Mouse (Mus musculus) stomach, embryonic 16.5 days (tissue): ENCODE data around the gene Ndufa13. TPM values are rescaled to one million over a fixed set of nuclear protein-coding genes. Genes with fewer than 3 reads are reported as not detected.
A peak's percentile ranks its signal among the peaks of the same experiment; 100 is the strongest.

Source experiments
- ATAC-seq: fragments of 200-750 bp; cut with Nextera tagmentation; 2 replicates; pipeline ENCODE4 v1.8.0; 2017; ENCODE audit warnings: moderate number of reproducible peaks, moderate TSS enrichment; ENCODE audit not compliant: insufficient read depth, low FRiP score
- H3K27ac ChIP-seq: fragments of 300-500 bp; sonication (generic); 2 replicates; pipeline ENCODE4 v1.5.1; 2014; ENCODE audit warnings: low read length
- H3K27me3 ChIP-seq: fragments of 300-500 bp; sonication (generic); 2 replicates; pipeline ENCODE4 v1.6.1; 2014; ENCODE audit warnings: low read length, control low read depth, mixed read lengths; ENCODE audit not compliant: control insufficient read depth, insufficient read depth
- H3K36me3 ChIP-seq: fragments of 300-500 bp; sonication (generic); 2 replicates; pipeline ENCODE4 v1.6.1; 2014; ENCODE audit warnings: low read length; ENCODE audit not compliant: control insufficient read depth, insufficient read depth
- H3K4me1 ChIP-seq: fragments of 300-500 bp; sonication (generic); 2 replicates; pipeline ENCODE4 v1.6.1; 2014; ENCODE audit warnings: low read length, control low read depth, mixed read lengths; ENCODE audit not compliant: control insufficient read depth, insufficient read depth
- H3K4me2 ChIP-seq: fragments of 300-500 bp; sonication (generic); 2 replicates; pipeline ENCODE4 v1.6.1; 2014; ENCODE audit warnings: low read depth, low read length, mixed read lengths
- H3K4me3 ChIP-seq: fragments of 300-500 bp; sonication (generic); replicated peaks from 2 replicates; pipeline ENCODE4 v1.5.1; 2014; ENCODE audit warnings: mild to moderate bottlenecking, low read length
- H3K9ac ChIP-seq: fragments of 300-500 bp; sonication (generic); 2 replicates; pipeline ENCODE4 v1.6.1; 2014; ENCODE audit warnings: low read length
- H3K9me3 ChIP-seq: fragments of 300-500 bp; sonication (generic); replicated peaks from 2 replicates; pipeline ENCODE4 v1.6.1; 2016; ENCODE audit warnings: low read length, control low read depth; ENCODE audit not compliant: control insufficient read depth
- WGBS: fragments of 180-500 bp; shearing (Covaris S2); extraction: QIAGEN DNeasy Blood & Tissue Kit; methylation state at CpG from one replicate; pipeline ENCODE4 v1.1.7; 2014; 5-methylcytosine and 5-hydroxymethylcytosine counted together
- polyA plus RNA-seq: library from polyadenylated mRNA; unstranded; fragments of >200 nt; fragmentation: Nextera tagmentation; extraction: Ambion mirVana; gene quantifications from 2 replicates; pipeline ENCODE4 v1.2.1, GENCODE M21; 2015

Gene Ndufa13
- polyA plus RNA-seq, 1 experiment from 2014 or later = 193 TPM

- H3K4me3 ChIP-seq = no peak overlapping the region
- no peak overlapping the region for H3K27ac ChIP-seq
Measured at GRCm38 (mm10) chr8:69863387-69864020, 38.9 kb downstream of the Ndufa13 start.

DNA sequence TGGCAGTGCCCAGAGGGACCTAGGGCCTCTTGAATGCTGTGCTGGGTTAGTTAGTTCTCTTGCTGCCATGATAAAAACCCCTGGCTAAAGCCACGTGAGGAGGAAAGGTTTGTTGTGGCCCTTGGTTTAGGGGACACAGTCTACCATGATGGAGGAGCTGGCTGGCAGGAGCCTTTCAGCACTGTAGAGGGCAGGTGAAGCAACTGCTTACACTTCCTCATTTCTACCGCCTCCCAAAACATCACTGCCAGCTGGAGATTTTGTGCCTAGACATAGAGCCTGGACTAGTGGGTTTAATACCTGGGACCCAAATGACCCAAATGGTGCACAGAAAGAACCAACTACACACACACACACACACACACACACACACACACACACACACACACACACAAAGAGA, 41.1 kb downstream of the Ndufa13 start:
- no peaks in the 10 kb centered on the region for H3K27me3 ChIP-seq
- no peak overlapping the region for H3K9ac ChIP-seq
- H3K27ac ChIP-seq = no peak overlapping the region
- ATAC-seq = no peak
- H3K4me1 ChIP-seq = no peaks in the 10 kb centered on the region
- no peaks in the 10 kb centered on the region for H3K36me3 ChIP-seq
- whole genome bisulfite sequencing = 63% methylated on average over 2 of the region's 2 CpGs
- H3K4me2 ChIP-seq = no peak overlapping the region
- H3K4me3 ChIP-seq = no peak overlapping the region
- H3K9me3 ChIP-seq = no peaks in the 10 kb centered on the region

More at GRCm38 (mm10) chr8:69863387-69864020, 38.9 kb downstream of the Ndufa13 start:
- Histone ChIP-seq H3K36me3 (no peaks in the 10 kb centered on the region), H3K4me2 (no peak overlapping the region), H3K4me1 (no peaks in the 10 kb centered on the region), H3K27me3 (no peaks in the 10 kb centered on the region), H3K9me3 (no peaks in the 10 kb centered on the region), H3K9ac (no peak overlapping the region)
- 76% methylated on average over 5 of the region's 5 CpGs for WGBS
- ATAC-seq = no peak

DNA sequence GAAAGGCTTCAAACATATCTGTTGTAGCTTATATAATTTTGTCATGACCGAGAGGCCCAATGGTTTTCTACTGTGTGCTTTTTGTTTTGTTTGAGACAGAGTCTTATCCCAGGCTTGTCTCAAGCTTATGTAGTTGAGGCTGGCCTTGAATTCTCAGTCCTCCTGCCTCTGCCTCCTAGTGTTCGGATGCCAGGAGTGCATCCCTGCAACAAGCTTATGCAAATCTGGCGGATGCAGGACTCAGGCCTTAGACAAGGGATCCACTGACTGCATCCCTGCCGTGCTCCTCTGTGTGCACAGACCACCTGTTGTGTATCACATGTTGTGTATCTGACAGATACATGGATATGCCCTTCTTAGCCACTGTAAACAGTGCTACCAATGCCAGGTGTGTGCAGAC, 41.6 kb downstream of the Ndufa13 start:
- H3K27ac ChIP-seq = no peak overlapping the region
- H3K4me1 ChIP-seq = no peaks in the 10 kb centered on the region
- no peaks in the 10 kb centered on the region for H3K36me3 ChIP-seq
- WGBS = 63% methylated on average over 4 of the region's 4 CpGs
- no peak overlapping the region for H3K4me2 ChIP-seq
- no peak overlapping the region for H3K9ac ChIP-seq
- ATAC-seq = no peak
- H3K27me3 ChIP-seq = no peaks in the 10 kb centered on the region
- no peaks in the 10 kb centered on the region for H3K9me3 ChIP-seq
- H3K4me3 ChIP-seq = no peak overlapping the region

DNA sequence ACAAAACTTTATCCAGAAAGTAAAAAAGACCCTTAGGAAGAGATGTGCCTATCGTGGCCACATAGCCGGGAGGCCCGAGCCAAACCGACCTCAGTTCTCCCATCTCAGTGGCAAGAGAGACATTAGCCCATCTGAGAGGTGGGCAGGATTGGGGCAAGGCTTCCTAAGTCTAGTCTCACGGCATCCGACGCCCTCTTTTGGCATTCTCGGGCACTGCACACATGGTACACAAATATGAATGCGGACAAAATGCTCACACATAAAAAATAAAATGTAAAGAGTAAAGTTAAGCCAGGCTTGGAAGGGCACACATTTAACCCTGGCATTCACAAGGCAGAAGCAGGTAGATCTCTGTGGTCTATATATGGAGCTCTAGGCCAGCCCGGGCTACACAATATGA, 48.5 kb downstream of the Ndufa13 start:
- WGBS = 91% methylated on average over 10 of the region's 10 CpGs

DNA sequence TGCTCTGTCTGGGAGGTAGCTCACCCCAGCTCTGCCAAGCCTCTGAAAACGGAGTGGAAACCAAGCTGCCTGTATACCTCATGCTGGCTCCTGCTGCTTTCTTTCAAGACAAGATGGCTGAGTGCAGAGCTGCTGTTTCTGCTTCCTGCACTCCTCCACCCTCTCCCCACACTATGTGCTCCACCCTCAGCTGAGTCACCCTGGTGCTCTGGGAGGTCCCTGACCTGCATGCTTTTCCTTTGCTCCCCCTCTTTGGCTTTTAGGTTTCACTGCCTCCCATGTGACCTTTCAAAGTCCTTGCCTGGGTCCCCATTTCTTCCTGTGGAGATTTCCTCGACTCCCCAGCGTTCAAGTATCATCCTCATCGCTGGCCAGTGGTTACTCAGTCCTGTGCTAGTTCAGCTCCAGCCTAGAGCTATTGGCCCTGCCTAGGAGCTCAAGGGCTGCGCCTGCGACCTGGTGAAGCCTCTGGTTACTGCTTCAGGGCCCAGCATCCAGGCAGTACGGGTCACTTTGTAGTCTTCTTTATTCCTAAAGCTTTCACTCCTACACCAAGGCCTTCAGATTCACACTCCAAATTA, 51.3 kb downstream of the Ndufa13 start:
- ATAC-seq = no peak
- Histone ChIP-seq H3K4me3 (no peak overlapping the region), H3K9me3 (no peaks in the 10 kb centered on the region), H3K27me3 (no peaks in the 10 kb centered on the region), H3K9ac (no peak overlapping the region), H3K27ac (no peak overlapping the region), H3K36me3 (no peaks in the 10 kb centered on the region), H3K4me1 (no peaks in the 10 kb centered on the region), H3K4me2 (no peak overlapping the region)
- 81% methylated on average over 7 of the region's 7 CpGs for WGBS

More for the DNA sequence above, 48.5 kb downstream of the Ndufa13 start:
- Histone ChIP-seq H3K4me3 (no peak overlapping the region), H3K4me2 (no peak overlapping the region), H3K27me3 (no peaks in the 10 kb centered on the region), H3K4me1 (no peaks in the 10 kb centered on the region), H3K27ac (no peak overlapping the region), H3K36me3 (no peaks in the 10 kb centered on the region), H3K9me3 (no peaks in the 10 kb centered on the region), H3K9ac (no peak overlapping the region)
- no peak for ATAC-seq

GRCm38 (mm10) chr8:69849899-69850298, 52.5 kb downstream of the Ndufa13 start:
- H3K4me1 ChIP-seq = no peaks in the 10 kb centered on the region
- no peak overlapping the region for H3K4me3 ChIP-seq
- no peaks in the 10 kb centered on the region for H3K27me3 ChIP-seq
- WGBS = 46% methylated on average over 3 of the region's 3 CpGs
- no peak overlapping the region for H3K27ac ChIP-seq
- no peak overlapping the region for H3K4me2 ChIP-seq
- ATAC-seq = no peak
- H3K9ac ChIP-seq = no peak overlapping the region
- H3K36me3 ChIP-seq = no peaks in the 10 kb centered on the region
- H3K9me3 ChIP-seq = no peaks in the 10 kb centered on the region

DNA sequence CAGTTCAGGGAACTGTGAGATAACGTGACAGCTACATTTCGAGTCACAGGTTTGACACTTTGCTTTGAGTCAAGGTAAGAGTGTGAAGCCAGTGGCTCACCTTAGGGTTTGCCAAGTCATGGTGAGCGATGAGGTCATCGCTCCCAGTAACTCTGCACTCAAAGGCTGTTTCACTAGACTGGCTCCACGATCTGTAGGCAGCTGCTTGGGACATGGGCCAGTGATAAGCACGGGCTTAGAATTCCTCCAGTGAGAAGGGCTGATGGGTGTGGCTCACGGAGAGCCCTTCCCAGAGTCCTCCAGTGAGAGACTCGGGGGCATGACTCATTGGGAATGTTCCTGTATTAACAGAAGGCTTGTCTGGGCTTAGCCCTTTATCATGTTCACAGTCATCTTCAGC, 53.4 kb downstream of the Ndufa13 start:
- peak; percentile 87 for ATAC-seq
- Histone ChIP-seq H3K4me3 (no peak overlapping the region), H3K36me3 (no peaks in the 10 kb centered on the region), H3K27me3 (no peaks in the 10 kb centered on the region), H3K4me1 (no peaks in the 10 kb centered on the region), H3K27ac (peak overlapping the region; percentile 44), H3K9me3 (no peaks in the 10 kb centered on the region), H3K4me2 (no peak overlapping the region), H3K9ac (no peak overlapping the region)
- 58% methylated on average over 8 of the region's 8 CpGs for WGBS

GRCm38 (mm10) chr8:69847167-69848065, 54.9 kb downstream of the Ndufa13 start:
- Histone ChIP-seq H3K27me3 (no peaks in the 10 kb centered on the region), H3K9ac (no peak overlapping the region), H3K9me3 (no peaks in the 10 kb centered on the region), H3K27ac (no peak overlapping the region), H3K4me1 (no peaks in the 10 kb centered on the region), H3K4me2 (no peak overlapping the region), H3K36me3 (no peaks in the 10 kb centered on the region), H3K4me3 (no peak overlapping the region)
- ATAC-seq = no peak
- WGBS = 61% methylated on average over 3 of the region's 3 CpGs
